Mouse (Mus musculus): Measurements from ENCODE around the gene Gm4869.
"Not testable (repeated sequence)": the region's sequence is repeated elsewhere in the genome, so short reads cannot be mapped to it uniquely, and the experiment has no call there.

Gene Gm4869

GRCm38 (mm10) chr5:140445345-140445744 is at the start of gene Gm4869:
Gm4869 (plus strand) TSS chr5:140445645.
- DNase-seq = no peak

- DNase-seq = peak; percentile 14
Observed at GRCm38 (mm10) chr5:140396166-140396940, 49.1 kb upstream of the Gm4869 start.

DNA sequence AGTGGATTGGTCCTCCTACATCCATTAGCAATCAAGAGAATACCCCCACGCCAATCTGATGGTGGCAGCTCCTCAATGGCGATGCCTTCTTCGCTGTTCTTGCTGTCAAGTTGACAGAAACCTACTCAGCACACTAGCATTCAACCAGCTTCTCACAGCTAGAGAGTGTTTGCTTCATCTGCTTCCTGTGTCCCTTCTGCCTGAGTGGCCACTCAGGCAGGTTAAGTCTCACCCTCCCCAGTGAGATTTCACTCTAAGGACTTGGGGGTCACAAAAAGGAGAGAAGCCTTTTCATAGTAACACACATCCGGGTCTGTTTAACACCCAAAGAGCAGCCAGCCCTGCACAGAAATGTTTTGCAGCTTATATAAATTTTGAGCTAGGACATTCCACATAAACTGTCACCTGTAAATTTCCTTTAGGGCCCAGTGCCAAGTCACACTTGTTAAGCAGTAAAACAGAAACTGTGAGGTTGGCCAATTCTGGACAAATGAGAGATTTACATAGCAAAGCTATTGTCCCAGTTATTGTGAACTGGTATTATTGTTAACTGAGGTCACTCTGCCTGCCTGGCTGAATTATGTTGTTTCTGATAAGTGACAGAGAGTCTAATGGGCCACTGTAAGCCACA is 42.7 kb upstream of the Gm4869 start:
- no peak for DNase-seq

DNA sequence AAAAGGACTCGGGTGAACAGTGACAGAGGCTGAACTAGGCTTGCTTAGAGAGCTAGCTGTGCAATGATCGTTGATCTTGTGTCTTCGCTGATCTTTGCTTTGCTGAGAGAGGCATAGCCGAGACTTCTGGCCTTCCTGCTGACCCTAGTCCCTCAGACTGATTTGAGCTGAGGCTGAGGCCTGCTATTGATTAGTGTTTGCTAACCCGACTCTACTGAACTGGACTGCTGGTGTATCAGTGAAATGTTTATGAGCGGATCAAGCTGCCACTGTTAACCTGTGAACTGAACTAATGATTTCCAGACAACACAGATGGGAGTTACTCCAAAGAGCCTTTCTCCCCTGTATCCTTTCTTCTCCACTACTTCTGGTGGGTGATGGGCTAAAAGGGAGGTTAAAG is 40.3 kb upstream of the Gm4869 start:
- no peak for DNase-seq

DNA sequence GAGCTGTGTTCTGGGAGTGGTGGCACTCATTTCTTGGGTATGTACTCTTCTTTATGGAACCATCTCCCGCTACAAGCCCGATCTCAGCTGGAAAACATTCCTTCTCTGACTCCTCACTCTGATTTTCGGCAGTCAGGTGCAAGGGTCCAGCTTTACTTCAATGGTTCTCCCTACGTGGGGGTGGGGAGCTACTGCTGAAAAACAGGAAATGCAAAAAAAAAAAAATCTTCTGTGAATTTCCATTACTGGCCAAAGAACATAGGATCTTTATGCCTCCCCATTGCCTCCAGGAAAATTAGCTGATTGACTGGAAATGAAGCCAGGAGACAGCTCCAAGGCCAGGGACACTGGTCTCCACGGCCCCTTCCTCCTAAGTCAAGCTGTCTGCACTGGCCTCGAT is 38.8 kb upstream of the Gm4869 start:
- no peak for DNase-seq

DNA sequence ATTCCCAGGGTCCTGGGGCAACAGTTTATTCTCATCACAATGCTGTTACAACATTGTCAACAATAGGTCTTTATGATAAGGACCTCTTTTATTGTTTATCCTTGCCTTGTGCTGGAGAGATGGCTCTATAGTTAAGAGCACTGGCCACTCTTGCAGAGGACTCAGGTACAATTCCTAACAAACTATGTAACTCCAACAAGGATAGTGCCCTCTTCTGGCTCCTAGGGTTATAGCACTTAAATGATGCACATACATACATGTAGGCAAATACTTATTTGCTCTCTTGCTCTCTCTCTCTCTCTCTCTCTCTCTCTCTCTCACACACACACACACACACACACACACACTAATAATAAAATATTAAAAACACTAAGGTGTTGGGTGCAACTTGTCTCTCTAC is 36.6 kb upstream of the Gm4869 start:
- no peak for DNase-seq

GRCm38 (mm10) chr5:140411339-140411738 is 34.1 kb upstream of the Gm4869 start:
- peak; percentile 60 for DNase-seq

- DNase-seq = no peak
Observed at GRCm38 (mm10) chr5:140414647-140415046, 30.8 kb upstream of the Gm4869 start.

- DNase-seq = no peak
Observed at GRCm38 (mm10) chr5:140418106-140418488, 27.3 kb upstream of the Gm4869 start.

DNA sequence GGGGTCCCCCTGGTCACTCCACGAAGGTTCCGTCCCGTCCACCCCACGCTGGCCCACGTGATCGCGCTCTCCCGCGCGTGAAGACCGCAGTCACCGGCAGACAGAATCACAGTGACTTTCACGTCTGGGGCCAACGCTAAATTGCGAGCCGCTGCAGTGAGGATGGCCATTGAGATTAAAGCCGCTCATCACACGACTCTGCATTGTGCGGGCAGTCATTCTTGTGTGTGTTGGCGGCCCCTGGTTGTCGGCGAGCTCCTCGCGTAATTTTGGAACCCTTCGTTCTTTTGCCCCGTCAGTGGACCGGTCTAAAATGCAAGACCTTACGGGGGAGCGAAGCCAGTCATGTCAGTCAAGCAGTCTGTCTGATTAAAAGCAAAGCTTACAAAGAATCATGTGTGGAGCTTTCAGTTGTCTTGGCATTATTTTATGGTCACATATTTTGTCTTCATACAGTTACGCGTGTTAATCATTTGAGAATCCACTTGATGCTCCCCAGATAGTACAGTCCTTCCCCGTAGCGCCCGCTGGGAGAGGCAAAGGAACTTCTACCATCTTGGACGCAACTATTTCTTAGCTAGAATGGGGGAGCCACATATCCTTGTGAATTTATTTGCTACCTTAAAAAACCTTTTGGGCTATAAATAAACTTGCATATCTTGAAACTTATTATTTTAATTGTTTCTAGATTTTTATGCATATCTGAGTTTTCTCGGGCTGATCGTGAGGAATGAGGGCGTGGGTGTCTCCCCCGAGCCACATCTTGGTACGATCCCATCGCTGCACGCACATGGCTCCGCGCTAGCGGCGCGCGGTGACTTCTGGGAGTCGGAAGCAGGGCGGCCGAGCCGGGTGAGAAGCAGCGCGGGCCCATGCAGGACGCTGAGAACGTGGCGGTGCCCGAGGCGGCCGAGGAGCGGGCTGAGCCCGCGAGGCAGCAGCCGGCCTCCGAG is 26.7 kb upstream of the Gm4869 start, which contains the start of gene Eif3b:
Gene Eif3b (plus strand): TSS at position 840 of the 953 bp plus-strand sequence.
- peak; percentile 88 for DNase-seq

DNA sequence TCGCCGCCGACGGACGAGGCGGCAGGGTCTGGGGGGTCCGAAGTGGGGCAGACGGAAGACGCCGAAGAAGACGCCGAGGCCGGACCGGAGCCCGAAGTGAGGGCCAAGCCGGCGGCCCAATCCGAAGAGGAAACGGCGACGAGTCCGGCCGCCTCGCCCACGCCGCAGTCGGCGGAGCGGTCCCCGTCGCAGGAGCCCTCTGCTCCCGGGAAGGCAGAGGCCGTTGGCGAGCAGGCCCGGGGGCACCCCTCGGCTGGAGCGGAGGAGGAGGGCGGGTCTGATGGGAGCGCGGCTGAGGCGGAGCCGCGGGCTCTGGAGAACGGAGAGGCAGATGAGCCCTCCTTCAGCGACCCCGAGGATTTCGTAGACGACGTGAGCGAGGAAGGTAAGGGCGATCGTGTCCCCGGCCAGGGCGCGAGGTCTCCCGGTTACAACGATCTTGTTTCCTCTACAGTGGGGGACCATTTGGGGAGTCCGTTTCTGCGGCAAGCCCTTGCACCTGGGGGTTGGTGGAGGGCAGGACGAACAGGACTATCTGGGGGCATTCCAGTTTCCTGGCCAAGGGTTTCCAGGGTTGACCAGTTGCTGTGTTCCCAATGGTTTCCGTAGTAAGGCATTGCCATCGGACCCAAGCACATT is 25.9 kb upstream of the Gm4869 start:
- DNase-seq = no peak

DNA sequence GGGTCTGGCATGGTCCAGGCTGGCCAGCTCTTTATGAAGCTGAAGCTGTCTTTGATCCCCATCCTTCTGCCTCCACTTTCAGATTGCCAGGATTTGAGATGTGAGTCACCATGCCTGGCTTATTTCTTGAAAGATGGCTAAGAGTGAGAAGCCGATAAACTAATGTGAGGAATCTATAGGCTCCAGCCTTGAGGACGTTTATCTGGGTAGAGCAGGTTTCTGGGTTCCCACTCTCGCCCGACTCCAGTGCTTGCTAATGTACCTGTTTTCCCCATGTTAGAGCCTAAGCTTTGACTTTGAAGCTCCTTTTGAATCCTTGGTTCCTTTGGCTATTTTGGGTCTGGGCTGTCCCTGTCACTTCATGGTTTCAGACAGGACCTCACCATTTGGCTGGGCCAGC is 24.8 kb upstream of the Gm4869 start:
- no peak for DNase-seq

- DNase-seq = no peak
Observed at GRCm38 (mm10) chr5:140425016-140425783, 20.2 kb upstream of the Gm4869 start.

- not testable (repeated sequence) for DNase-seq
Observed at GRCm38 (mm10) chr5:140439117-140439516, 6.3 kb upstream of the Gm4869 start.

DNA sequence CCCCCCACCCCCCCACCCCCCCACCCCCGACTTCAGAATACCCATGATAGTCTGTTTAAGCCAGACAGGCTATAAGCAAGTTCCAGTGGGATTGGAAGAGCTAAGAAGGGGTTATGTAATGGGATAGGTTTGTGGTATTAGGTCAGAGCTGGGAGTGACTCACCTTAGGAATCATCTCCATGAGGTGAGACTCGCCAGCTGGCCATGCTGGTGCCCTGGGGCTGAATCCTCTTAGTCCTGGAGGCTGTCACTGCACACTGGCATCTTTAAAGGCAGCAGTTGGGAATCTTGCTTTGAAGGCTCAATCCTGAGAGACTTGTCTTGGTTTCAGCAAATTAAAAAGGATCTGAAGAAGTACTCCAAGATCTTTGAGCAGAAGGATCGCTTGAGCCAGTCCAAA is 4.0 kb upstream of the Gm4869 start:
- no peak for DNase-seq

GRCm38 (mm10) chr5:140444012-140444411 is 1.4 kb upstream of the Gm4869 start:
- no peak for DNase-seq

DNA sequence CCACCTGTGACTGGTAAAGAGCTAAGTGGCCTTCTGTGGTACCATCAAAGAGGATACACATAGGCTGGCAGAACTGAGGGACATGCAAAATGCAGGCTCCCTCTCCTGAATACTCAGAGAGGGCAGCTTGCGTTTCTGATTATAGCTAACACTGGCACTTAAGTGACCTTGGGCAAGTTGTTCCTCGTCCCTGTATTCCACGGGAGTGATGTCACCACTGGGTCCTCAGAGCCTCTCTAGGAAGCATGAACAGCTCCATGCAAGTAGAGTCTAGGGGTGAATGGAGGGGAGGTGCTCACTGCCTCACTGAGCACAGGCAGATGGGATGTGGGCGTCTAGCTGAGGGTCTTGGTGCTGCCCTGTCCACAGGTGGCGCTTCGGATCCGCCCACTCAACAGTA is 609 bp downstream of the Gm4869 start:
- DNase-seq = no peak

GRCm38 (mm10) chr5:140454488-140454887 is 9.0 kb downstream of the Gm4869 start:
- DNase-seq = no peak

DNA sequence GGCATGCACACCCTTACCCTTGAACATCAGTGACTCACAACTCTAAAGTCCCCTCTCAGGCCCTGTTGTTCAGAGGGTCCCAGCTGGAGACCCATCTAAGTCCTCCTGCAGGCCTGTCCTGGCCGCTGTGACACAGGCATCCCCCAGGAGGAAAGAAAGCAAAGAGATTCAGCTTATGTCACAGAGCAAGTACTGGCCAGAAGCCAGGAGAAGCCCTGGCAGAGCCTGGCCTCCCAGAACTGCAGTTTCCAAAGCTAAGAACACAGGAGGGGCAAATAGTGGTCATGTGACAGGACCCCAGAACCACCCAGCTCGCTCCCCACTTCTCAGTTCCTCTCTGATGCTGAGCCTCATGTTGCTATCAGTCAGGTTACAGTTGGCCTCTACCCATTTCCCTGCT is 10.0 kb downstream of the Gm4869 start:
- no peak for DNase-seq

GRCm38 (mm10) chr5:140461476-140461875 is 16.0 kb downstream of the Gm4869 start:
- DNase-seq = no peak

DNA sequence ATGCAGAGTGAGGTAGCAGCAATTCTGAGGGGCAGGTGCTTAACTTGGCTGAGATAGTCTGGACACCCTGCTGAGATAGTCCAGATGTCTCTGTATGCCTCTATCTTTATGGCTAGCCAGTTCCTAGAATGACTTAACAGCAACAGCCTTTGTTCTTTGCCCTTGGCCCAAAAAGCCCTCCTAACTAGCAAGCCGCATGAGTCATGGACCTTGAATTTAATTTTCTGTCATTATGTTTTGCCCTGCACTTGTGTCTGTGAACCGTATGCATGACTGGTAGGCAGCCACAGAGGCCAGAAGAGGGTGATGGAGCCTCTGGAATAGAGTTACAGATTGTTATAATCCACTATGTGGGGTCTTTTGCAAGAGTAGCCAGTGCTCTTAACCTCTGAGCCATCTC is 17.7 kb downstream of the Gm4869 start:
- not testable (repeated sequence) for DNase-seq

DNA sequence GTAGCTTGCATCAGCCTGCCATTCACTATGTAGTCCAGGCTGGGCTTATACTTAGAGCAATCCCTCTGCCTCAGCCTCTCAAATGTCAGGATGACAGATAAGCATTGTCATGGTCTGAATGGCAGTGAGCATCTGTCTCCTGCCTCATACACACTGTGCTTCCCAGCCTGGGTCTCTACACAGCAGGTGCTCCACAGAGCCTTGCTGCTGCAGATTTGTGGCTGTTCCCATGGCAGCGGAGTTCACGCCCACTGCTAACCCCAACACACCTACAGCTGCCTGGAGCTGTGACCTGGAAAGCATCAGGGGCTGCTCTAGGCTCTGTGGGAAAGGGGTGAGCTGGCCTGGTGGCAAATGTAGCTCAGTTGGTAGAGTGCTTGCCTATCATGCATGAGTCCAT is 19.5 kb downstream of the Gm4869 start:
- DNase-seq = no peak

All from right cerebral cortex, postnatal 4 days (tissue).